Comparison of ENCODE assay signal across 12 mouse cellular contexts in the genomic region with DNA sequence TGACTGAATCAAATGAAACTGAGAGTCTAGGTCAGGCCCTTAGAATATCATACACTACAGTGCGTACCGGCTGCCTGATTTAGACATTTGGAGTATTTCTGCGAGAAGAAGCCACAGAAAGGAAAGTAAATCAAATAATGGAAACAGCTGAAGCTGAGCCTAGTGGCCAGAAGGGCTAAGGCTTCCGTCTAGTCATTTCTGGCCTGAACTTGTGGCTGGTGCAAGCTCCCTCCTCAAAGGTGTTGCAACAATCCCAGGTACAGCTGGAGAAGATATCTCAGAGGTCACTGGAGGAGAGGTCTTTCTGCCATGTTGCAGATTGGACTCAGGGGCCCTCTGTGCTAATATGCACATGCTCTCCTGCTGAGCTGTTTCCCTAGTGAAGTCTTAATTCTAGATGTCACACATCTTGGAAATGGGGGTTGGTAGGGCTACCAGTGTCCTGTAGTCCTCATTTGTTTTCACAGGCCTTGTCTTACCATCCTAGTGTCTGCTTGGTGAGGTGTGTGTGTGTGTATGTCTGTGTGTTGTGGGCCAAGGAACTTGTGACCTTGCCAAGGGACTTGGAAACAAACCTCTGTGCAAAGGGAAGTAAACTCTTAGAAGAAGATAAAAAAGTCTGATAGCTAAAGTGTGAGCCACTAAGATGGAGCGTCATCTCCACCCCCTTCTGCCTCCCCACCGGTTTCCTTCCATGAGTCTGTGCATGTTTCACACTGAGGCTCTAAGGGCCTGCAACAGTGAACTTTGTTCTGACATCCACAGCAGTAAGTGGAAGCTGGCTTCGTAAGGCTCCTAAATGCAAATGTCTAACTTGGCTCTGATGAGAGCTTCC.
DNase-seq lines count a peak whose midpoint lies in the region; ATAC-seq and TF ChIP-seq lines count a peak whose summit lies in the region.
"Had no signal": no experiment of that assay in that cellular context is flagged by ENCODE, and none has a peak within 500 bp of the region (broad histone marks: within the 10 kb centered on the region; RNA-seq: fewer than 3 reads in every experiment).

No protein-coding gene starts in this region.

- WGBS in heart, embryonic 10.5 days, result 72% methylated on average over 7 of the region's 7 CpGs
- 59% methylated on average over 7 of the region's 7 CpGs for WGBS in thymus, adult 2 months
- WGBS in hindbrain, embryonic 14.5 days, result 95% methylated on average over 7 of the region's 7 CpGs

- intact Hi-C loops in left cerebral cortex, postnatal 25 days (cut with DNase I), result no loop called here

- no peaks in the 10 kb centered on the region for H3K36me3 ChIP-seq in heart, embryonic 10.5 days
- H3K36me3 ChIP-seq in thymus, adult 2 months (ENCODE audit: control insufficient read depth, insufficient read depth, low read length), result no peaks in the 10 kb centered on the region
- H3K36me3 ChIP-seq in hindbrain, embryonic 14.5 days (replicated peaks; ENCODE audit: control insufficient read depth, insufficient read depth), result no peaks in the 10 kb centered on the region
- H3K36me3 ChIP-seq: neural tube, embryonic 13.5 days had no signal

- H3K4me2 ChIP-seq in hindbrain, embryonic 14.5 days (replicated peaks), result no peak overlapping the region
- H3K4me2 ChIP-seq: midbrain, embryonic 11.5 days; neural tube, embryonic 13.5 days had no signal

- H3K9ac ChIP-seq in hindbrain, embryonic 14.5 days, result no peak overlapping the region
- H3K9ac ChIP-seq: neural tube, embryonic 13.5 days had no signal

- H3K27ac ChIP-seq in heart, embryonic 10.5 days, result 0 out of 2 replicates have a peak overlapping the region, but pooled peaks have one; percentile 24
- peak overlapping the region; percentile 42 for H3K27ac ChIP-seq in thymus, adult 2 months (ENCODE audit: control insufficient read depth, insufficient read depth, low read length)
- no peak overlapping the region for H3K27ac ChIP-seq in hindbrain, embryonic 14.5 days
- H3K27ac ChIP-seq: neural tube, embryonic 13.5 days had no signal

- H3K9me3 ChIP-seq in heart, embryonic 10.5 days, result no peaks in the 10 kb centered on the region
- no peaks in the 10 kb centered on the region for H3K9me3 ChIP-seq in hindbrain, embryonic 14.5 days (ENCODE audit: control insufficient read depth, low read length)
- H3K9me3 ChIP-seq: neural tube, embryonic 13.5 days had no signal

- no peak for TF ChIP-seq CTCF in thymus, adult 2 months (IDR thresholded peaks at IDR 0.05; ENCODE audit: borderline replicate concordance, control insufficient read depth, extremely low read depth, insufficient read depth, low read length, poor library complexity)

- H3K4me3 ChIP-seq in heart, embryonic 10.5 days, result no peak overlapping the region
- no peak overlapping the region for H3K4me3 ChIP-seq in thymus, adult 2 months (ENCODE audit: control insufficient read depth, insufficient read depth, low read length)
- H3K4me3 ChIP-seq in hindbrain, embryonic 14.5 days (replicated peaks; ENCODE audit: low read length), result no peak overlapping the region
- H3K4me3 ChIP-seq: neural tube, embryonic 13.5 days had no signal

- H3K4me1 ChIP-seq in heart, embryonic 10.5 days, result peaks cover 40% of the 10 kb centered on the region
- peaks cover 15% of the 10 kb centered on the region for H3K4me1 ChIP-seq in thymus, adult 2 months (replicated peaks; ENCODE audit: control insufficient read depth, insufficient read depth, low read length)
- H3K4me1 ChIP-seq in hindbrain, embryonic 14.5 days (replicated peaks; ENCODE audit: control insufficient read depth, insufficient read depth, low read length), result no peaks in the 10 kb centered on the region
- H3K4me1 ChIP-seq: neural tube, embryonic 13.5 days had no signal

- DNase-seq in heart, embryonic 10.5 days (ENCODE audit: low spot score), result no peak
- no peak for DNase-seq in heart, adult 8-10 months (ENCODE audit: low spot score)
- DNase-seq in thymus, adult 2 months, result peak; percentile 16
- no peak for DNase-seq in thymus, postnatal 10 days (ENCODE audit: low spot score in 2 of 2)
- peak; percentile 66 for DNase-seq in yolk sac, embryonic 10.5 days (ENCODE audit: low spot score)
- DNase-seq in hindbrain, embryonic 14.5 days (ENCODE audit: low spot score), result no peak
- no peak for DNase-seq in left cerebral cortex, postnatal 25 days (ENCODE audit: low spot score in 2 of 2)
- DNase-seq: B cell, adult 2 months; cerebellum, adult 11-12 months had no signal

- H3K27me3 ChIP-seq in heart, embryonic 10.5 days (ENCODE audit: insufficient read depth, poor library complexity, severe bottlenecking), result no peaks in the 10 kb centered on the region
- no peaks in the 10 kb centered on the region for H3K27me3 ChIP-seq in thymus, adult 2 months (ENCODE audit: control insufficient read depth, insufficient read depth, low read length)
- H3K27me3 ChIP-seq in hindbrain, embryonic 14.5 days (ENCODE audit: control insufficient read depth, insufficient read depth, low read length), result no peaks in the 10 kb centered on the region
- H3K27me3 ChIP-seq: neural tube, embryonic 13.5 days had no signal

- ATAC-seq in inflammation-experienced regulatory T-cells, adult 6 months, result peak; percentile 50
- no peak for ATAC-seq in hindbrain, embryonic 14.5 days (ENCODE audit: low FRiP score)

- TF ChIP-seq POLR2A in thymus, adult 2 months (IDR thresholded peaks at IDR 0.05; ENCODE audit: control insufficient read depth, extremely low read depth, insufficient read depth, low read length, poor library complexity), result no peak

Comparison
In these comparisons a context has a peak if more than half of its experiments do, and no peak if none do; other contexts are left out.
1. DNase-seq: peak in thymus, adult 2 months (single experiment) and yolk sac, embryonic 10.5 days (single experiment); none in heart, embryonic 10.5 days (single experiment), heart, adult 8-10 months (single experiment), thymus, postnatal 10 days (0 of 2), hindbrain, embryonic 14.5 days (single experiment) and left cerebral cortex, postnatal 25 days (0 of 2).